Mouse (Mus musculus): ENCODE measurements at regions not wholly inside any gene's neighbourhood (a gene's known extent, or its start where the extent isn't known, plus 50 kb on each side); places are given as distances from the start of the nearest gene placed in this dataset.

DNA sequence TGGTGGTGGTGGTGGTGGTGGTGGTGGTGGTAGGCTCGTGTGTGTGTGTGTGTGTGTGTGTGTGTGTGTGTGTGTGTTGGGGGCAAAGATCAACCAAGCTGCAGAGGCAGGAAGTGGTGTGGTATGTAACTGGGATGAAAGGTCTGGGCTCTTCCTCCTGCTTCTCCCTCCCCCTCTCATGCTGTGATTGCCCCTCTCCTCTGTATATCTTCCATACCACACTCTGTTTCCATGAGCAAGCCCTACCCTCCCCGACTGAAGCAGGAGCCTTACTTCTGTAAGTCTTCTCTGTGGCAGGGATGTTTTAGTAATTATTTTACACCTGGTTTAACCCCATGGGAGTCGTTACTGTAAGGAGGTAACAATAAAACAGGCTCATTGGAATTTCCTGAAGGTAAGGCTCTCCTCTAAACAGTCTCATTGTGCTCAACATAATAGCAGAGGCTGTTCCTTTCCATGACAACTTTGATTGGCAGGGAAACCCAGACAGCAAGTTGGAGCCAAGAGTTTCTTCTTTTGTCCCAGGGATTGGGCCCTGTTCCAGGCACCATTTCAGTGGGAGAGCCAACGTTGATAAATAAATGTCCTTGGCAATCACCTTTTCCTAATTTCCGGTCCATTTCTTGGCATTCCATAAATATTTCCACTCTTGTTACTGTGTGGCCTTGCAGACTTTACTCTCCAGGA, 90.2 kb upstream of the Auts2 start:
- DNase-seq, result peak; percentile 22 to 30

DNA sequence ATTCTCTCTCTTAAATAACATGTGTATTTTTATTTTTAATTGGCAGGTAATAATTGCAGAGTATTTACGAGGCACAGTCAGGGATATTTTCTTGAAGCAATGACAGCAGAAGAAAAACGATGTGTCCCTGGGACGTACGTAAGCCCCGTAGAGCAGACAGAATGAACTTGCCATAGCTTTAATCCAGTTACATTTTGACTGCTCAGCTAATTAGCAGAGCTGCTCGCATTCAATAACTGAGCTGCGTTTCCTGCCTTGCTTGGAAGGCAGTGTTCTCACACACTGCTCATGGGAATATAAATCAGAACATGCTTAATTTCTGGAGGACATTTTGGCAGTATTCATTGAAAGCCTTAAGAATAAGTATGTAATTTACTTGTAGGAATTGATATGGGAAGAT, 78.6 kb upstream of the Auts2 start:
- no peak for DNase-seq

DNA sequence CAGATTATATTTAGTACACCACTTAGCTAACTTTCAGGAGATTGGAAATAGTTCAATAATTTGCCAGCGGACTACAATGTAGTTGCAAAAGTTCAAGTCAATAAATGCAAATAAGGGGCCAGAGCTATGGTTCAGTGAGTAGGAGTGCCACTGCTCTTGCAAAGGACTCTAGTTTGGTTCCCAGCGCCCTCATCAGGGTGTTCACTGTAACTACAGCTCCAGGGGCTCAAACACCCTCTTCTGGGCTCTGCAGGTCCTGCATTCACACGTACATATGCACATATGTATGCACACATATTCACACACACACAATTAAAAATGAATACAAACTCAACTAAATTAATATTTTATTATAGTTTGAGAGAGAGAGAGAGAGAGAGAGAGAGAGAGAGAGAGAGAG, 74.1 kb upstream of the Auts2 start:
- DNase-seq, result no peak

DNA sequence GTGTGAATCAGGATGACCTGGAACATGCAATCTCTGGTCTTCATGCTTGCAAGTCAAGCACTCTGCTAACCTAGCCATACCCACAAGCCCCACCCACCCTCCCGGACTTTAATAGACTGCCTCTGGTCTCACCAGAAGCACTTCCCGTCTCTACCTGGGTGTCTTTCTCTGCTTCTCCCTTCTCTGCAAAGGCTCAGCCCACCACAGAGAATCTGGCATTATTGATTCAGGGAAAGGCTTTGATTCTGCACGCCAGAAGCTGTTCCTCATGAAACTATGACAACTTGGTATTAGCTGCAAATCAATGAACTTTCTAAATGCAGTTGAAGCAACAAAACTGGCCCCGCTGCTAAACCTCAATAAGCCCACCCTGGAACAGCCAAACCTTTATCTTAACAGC, 66.1 kb upstream of the Auts2 start:
- DNase-seq, result no peak

DNA sequence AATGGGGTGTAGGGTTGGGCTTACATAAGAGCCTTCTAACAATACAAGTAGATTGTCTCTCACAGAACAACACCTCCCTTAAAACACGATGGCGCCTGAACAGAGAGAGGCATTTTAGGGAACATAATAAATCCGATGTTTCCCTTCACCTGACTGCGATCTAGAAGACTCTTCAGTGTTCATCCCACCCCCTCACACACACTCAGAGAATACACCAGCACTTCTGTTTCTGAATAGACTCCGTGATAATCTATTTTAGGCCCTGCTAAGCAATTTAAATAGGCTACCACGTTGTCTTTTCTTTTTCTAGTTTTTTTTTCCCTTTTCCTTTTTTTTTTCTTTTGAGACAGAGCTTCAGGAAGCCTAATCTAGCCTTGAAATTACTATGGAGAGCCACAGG, 63.1 kb upstream of the Auts2 start:
- no peak for DNase-seq

DNA sequence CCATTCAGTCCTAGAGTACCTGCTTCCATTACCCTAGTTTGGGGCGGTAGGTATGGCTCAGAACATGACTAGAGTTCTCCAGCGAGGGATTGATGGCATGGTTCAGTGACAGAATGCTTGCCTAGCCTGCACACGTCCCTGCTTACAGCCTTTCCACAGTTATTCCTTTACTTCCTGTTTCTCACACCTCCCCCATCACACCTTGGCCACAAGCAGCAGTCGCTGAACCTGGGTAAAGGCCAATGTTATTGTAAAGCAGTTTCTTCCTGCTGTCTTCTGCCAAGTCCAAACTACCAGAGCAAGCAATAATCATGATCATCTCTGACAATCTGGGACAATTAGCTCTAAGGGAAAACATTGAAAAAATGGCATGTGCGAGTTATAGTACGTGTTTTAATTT, 51.7 kb upstream of the Auts2 start:
- peak; percentile 48 to 50 for DNase-seq

All from cerebellum, postnatal 10 days (tissue).